Mouse (Mus musculus) ovary, postnatal 36 days (tissue): ENCODE measurements at regions not wholly inside any gene's neighbourhood (a gene's known extent, or its start where the extent isn't known, plus 50 kb on each side); places are given as distances from the start of the nearest gene placed in this dataset.

Experiments used
- DNase-seq: peaks from one replicate; pipeline ENCODE4 v3.0.0; 2022; ENCODE audit warnings: low spot score, mixed read lengths

GRCm38 (mm10) chr2:133614672-133615071 is 62.7 kb downstream of the Bmp2 start:
- DNase-seq = no peak

GRCm38 (mm10) chr2:133615299-133615698 is 63.3 kb downstream of the Bmp2 start:
- no peak for DNase-seq

GRCm38 (mm10) chr2:133617317-133617835 is 65.4 kb downstream of the Bmp2 start:
- no peak for DNase-seq

- no peak for DNase-seq
These were observed 70.6 kb downstream of the Bmp2 start for GRCm38 (mm10) chr2:133622523-133622922.

- DNase-seq = no peak
These were observed 73.6 kb downstream of the Bmp2 start for GRCm38 (mm10) chr2:133625542-133625941.

GRCm38 (mm10) chr2:133628874-133629273 is 76.9 kb downstream of the Bmp2 start:
- DNase-seq = no peak

- no peak for DNase-seq
These were observed 83.5 kb downstream of the Bmp2 start for GRCm38 (mm10) chr2:133635434-133635833.

- no peak for DNase-seq
These were observed 98.0 kb downstream of the Bmp2 start for GRCm38 (mm10) chr2:133649874-133650481.

GRCm38 (mm10) chr2:133666331-133667054 is 114.5 kb downstream of the Bmp2 start:
- no peak for DNase-seq

- no peak for DNase-seq
These were observed 115.1 kb downstream of the Bmp2 start for GRCm38 (mm10) chr2:133667055-133667395.

- no peak for DNase-seq
These were observed 117.9 kb downstream of the Bmp2 start for GRCm38 (mm10) chr2:133669821-133670220.

GRCm38 (mm10) chr2:133671528-133671927 is 119.6 kb downstream of the Bmp2 start:
- DNase-seq = no peak

GRCm38 (mm10) chr2:133684367-133684766 is 132.4 kb downstream of the Bmp2 start:
- DNase-seq = no peak

- DNase-seq = no peak
These were observed 136.3 kb downstream of the Bmp2 start for GRCm38 (mm10) chr2:133688121-133688787.

- no peak for DNase-seq
These were observed 136.8 kb downstream of the Bmp2 start for GRCm38 (mm10) chr2:133688788-133689155.

GRCm38 (mm10) chr2:133708735-133709584 is 157.0 kb downstream of the Bmp2 start:
- no peak for DNase-seq

- DNase-seq = no peak
These were observed 164.3 kb downstream of the Bmp2 start for GRCm38 (mm10) chr2:133716243-133716642.

- DNase-seq = no peak
These were observed 165.1 kb downstream of the Bmp2 start for GRCm38 (mm10) chr2:133717076-133717475.

GRCm38 (mm10) chr2:133724310-133724709 is 172.4 kb downstream of the Bmp2 start:
- peak; percentile 5 for DNase-seq

GRCm38 (mm10) chr2:133724757-133725156 is 172.8 kb downstream of the Bmp2 start:
- no peak for DNase-seq

GRCm38 (mm10) chr2:133734469-133735225 is 182.7 kb downstream of the Bmp2 start:
- DNase-seq = no peak
